Mouse (Mus musculus): ENCODE measurements around the gene Gm10600.
"Not testable (repeated sequence)": the region's sequence is repeated elsewhere in the genome, so short reads cannot be mapped to it uniquely, and the experiment has no call there.

Gm10600 gene

GRCm38 (mm10) chr4:42240339-42240738 lies at the start of gene Gm10600:
TSS of gene Gm10600 (plus strand) at chr4:42240639.
- not testable (repeated sequence) for DNase-seq

- DNase-seq = not testable (repeated sequence)
Observed at GRCm38 (mm10) chr4:42255467-42255866, 15.0 kb downstream of the Gm10600 start, which contains the start of gene Ccl21b. TSS of gene Ccl21b (plus strand) at chr4:42255767.

Measured in lung, postnatal 10 days (tissue).